Mouse (Mus musculus): ENCODE measurements around the gene Sorl1. TPM values are rescaled to one million over a fixed set of nuclear protein-coding genes. Genes with fewer than 3 reads are reported as not detected.

Gene Sorl1
- total and polyA plus RNA-seq, 2 experiments from 2014 or later: 5.6 to 17.9 TPM

DNA sequence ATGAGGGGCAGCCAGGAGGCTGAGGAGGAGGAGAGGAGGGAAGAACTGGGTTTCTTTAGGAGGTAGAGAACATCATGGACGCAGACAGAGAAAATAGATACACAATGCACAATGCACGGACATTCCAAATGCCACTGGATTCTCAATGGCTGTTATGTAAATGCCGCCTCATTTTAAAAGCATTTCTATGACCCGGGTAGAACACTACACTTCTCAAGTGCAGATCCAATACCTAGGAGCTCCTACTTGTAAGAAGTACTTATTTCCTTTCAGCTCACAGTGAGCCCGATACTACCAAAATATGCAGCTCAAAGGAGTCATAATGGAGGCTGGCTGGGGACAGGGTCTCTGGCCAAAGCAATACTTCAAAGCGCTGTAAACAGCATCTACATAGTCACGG is 12.8 kb downstream of the Sorl1 start:
- WGBS: 83% methylated on average over 7 of the region's 7 CpGs

DNA sequence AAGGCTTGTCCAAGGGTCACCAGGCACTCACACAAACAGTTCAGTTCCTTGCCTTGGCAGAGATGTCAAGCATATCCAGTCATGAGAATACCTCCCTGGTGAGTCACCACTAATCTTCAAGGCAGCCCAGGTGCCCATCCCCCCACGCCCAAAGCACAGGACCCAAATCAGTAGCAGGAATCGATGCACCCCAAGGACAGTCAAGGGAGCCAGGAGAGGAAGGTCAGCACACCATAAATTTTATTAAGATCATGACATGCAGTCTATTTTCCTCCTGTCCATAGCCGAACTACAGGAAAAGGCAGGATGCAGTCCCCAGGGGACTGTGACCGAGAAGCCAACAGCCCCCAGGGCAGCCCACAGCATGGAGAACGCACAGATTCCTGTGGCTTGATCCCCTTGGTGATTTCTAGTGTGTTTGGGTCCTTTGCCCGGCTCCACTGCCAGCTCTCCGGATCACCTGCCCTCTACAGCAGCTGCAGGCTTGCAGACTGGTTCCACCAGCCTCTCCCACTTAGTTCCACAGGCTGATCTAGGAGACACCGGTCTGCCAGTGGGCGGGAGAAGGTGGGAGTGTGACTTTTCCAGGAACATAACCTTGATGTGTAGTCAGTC is 14.2 kb downstream of the Sorl1 start:
- H3K27me3 ChIP-seq (ENCODE audit: insufficient read depth, low read length): no peaks in the 10 kb centered on the region
- no peak for ATAC-seq
- no peaks in the 10 kb centered on the region for H3K4me1 ChIP-seq (ENCODE audit: insufficient read depth)
- no peaks in the 10 kb centered on the region for H3K36me3 ChIP-seq (ENCODE audit: insufficient read depth)
- H3K4me3 ChIP-seq (ENCODE audit: low read depth, low read length): no peak overlapping the region
- H3K9me3 ChIP-seq (ENCODE audit: low read length): no peaks in the 10 kb centered on the region
- no peak overlapping the region for H3K4me2 ChIP-seq (ENCODE audit: low read depth)
- no peak overlapping the region for H3K9ac ChIP-seq
- H3K27ac ChIP-seq (ENCODE audit: low read depth, low read length): no peak overlapping the region
- no peak for TF ChIP-seq CTCF (IDR thresholded peaks at IDR 0.05; ENCODE audit: low read depth)
- DNase-seq: no peak
- 68% methylated on average over 9 of the region's 9 CpGs for WGBS

More for the DNA sequence above, 12.8 kb downstream of the Sorl1 start:
- Histone ChIP-seq H3K4me3 (ENCODE audit: low read depth, low read length) (no peak overlapping the region), H3K36me3 (ENCODE audit: insufficient read depth) (no peaks in the 10 kb centered on the region), H3K4me2 (ENCODE audit: low read depth) (no peak overlapping the region), H3K27ac (ENCODE audit: low read depth, low read length) (no peak overlapping the region), H3K9ac (no peak overlapping the region), H3K27me3 (ENCODE audit: insufficient read depth, low read length) (no peaks in the 10 kb centered on the region), H3K4me1 (ENCODE audit: insufficient read depth) (no peaks in the 10 kb centered on the region), H3K9me3 (ENCODE audit: low read length) (no peaks in the 10 kb centered on the region)
- ATAC-seq (no peak), DNase-seq (no peak)
- no peak for TF ChIP-seq CTCF (IDR thresholded peaks at IDR 0.05; ENCODE audit: low read depth)

- TF ChIP-seq CTCF (IDR thresholded peaks at IDR 0.05; ENCODE audit: low read depth): no peak
- Histone ChIP-seq H3K36me3 (ENCODE audit: insufficient read depth) (no peaks in the 10 kb centered on the region), H3K27me3 (ENCODE audit: insufficient read depth, low read length) (no peaks in the 10 kb centered on the region), H3K4me1 (ENCODE audit: insufficient read depth) (no peaks in the 10 kb centered on the region), H3K27ac (ENCODE audit: low read depth, low read length) (no peak overlapping the region), H3K4me3 (ENCODE audit: low read depth, low read length) (no peak overlapping the region), H3K9ac (no peak overlapping the region), H3K4me2 (ENCODE audit: low read depth) (no peak overlapping the region), H3K9me3 (ENCODE audit: low read length) (no peaks in the 10 kb centered on the region)
- no peak for ATAC-seq
- no peak for DNase-seq
- 72% methylated on average over 5 of the region's 5 CpGs for WGBS
Observed at GRCm38 (mm10) chr9:42109131-42109530, 15.0 kb downstream of the Sorl1 start.

DNA sequence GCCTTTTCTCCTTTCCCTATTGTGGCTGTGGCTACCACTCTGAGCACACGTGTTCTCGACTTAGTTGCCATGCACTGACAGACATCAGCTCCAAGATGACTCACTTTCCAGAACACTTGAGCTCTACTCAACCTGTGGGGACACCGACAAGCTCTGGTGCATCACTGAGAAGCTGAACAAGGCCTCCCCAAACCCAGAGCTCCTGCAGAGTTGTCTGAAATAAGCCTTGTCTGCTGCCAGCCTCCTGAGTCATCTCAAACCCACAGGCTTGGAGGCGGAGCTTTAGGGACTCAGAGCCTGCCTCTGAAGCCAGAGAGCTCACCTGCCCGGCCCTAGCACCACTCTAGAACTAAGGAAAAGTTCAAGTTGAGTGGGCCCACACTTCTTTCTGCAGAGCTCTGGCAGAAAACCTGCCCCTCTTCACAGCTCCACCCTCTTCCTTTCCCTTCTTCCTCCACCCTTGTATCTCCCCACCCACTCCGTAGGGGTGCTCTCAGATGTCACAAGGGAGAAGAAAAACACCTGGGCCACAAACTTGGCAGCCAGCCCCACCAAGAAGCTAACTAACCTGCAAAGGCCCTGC is 15.6 kb downstream of the Sorl1 start:
- H3K9me3 ChIP-seq (ENCODE audit: low read length): no peaks in the 10 kb centered on the region
- H3K4me1 ChIP-seq (ENCODE audit: insufficient read depth): no peaks in the 10 kb centered on the region
- TF ChIP-seq CTCF (IDR thresholded peaks at IDR 0.05; ENCODE audit: low read depth): no peak
- H3K27ac ChIP-seq (ENCODE audit: low read depth, low read length): no peak overlapping the region
- no peak overlapping the region for H3K4me3 ChIP-seq (ENCODE audit: low read depth, low read length)
- H3K9ac ChIP-seq: no peak overlapping the region
- no peaks in the 10 kb centered on the region for H3K27me3 ChIP-seq (ENCODE audit: insufficient read depth, low read length)
- WGBS: 60% methylated on average over 6 of the region's 6 CpGs
- ATAC-seq (no peak), DNase-seq (no peak)
- H3K36me3 ChIP-seq (ENCODE audit: insufficient read depth): 0 out of 2 replicates have a peak, but pooled peaks cover 2% of the 10 kb centered on the region
- H3K4me2 ChIP-seq (ENCODE audit: low read depth): no peak overlapping the region

GRCm38 (mm10) chr9:42107062-42107461 is 17.0 kb downstream of the Sorl1 start:
- no peak overlapping the region for H3K9ac ChIP-seq
- 87% methylated on average over 10 of the region's 10 CpGs for WGBS
- no peak for DNase-seq

GRCm38 (mm10) chr9:42106305-42106704 is 17.8 kb downstream of the Sorl1 start:
- Histone ChIP-seq H3K4me1 (ENCODE audit: insufficient read depth) (no peaks in the 10 kb centered on the region), H3K9me3 (ENCODE audit: low read length) (no peaks in the 10 kb centered on the region), H3K4me3 (ENCODE audit: low read depth, low read length) (no peak overlapping the region), H3K9ac (no peak overlapping the region), H3K27ac (ENCODE audit: low read depth, low read length) (no peak overlapping the region), H3K36me3 (ENCODE audit: insufficient read depth) (0 out of 2 replicates have a peak, but pooled peaks cover 5% of the 10 kb centered on the region), H3K4me2 (ENCODE audit: low read depth) (no peak overlapping the region), H3K27me3 (ENCODE audit: insufficient read depth, low read length) (no peaks in the 10 kb centered on the region)
- ATAC-seq: no peak
- TF ChIP-seq CTCF (IDR thresholded peaks at IDR 0.05; ENCODE audit: low read depth): no peak
- no peak for DNase-seq
- 90% methylated on average over 7 of the region's 7 CpGs for WGBS

More at GRCm38 (mm10) chr9:42107062-42107461, 17.0 kb downstream of the Sorl1 start:
- Histone ChIP-seq H3K4me2 (ENCODE audit: low read depth) (no peak overlapping the region), H3K36me3 (ENCODE audit: insufficient read depth) (0 out of 2 replicates have a peak, but pooled peaks cover 5% of the 10 kb centered on the region), H3K4me1 (ENCODE audit: insufficient read depth) (no peaks in the 10 kb centered on the region), H3K27me3 (ENCODE audit: insufficient read depth, low read length) (no peaks in the 10 kb centered on the region), H3K4me3 (ENCODE audit: low read depth, low read length) (no peak overlapping the region), H3K27ac (ENCODE audit: low read depth, low read length) (no peak overlapping the region), H3K9me3 (ENCODE audit: low read length) (no peaks in the 10 kb centered on the region)
- ATAC-seq: no peak
- no peak for TF ChIP-seq CTCF (IDR thresholded peaks at IDR 0.05; ENCODE audit: low read depth)

DNA sequence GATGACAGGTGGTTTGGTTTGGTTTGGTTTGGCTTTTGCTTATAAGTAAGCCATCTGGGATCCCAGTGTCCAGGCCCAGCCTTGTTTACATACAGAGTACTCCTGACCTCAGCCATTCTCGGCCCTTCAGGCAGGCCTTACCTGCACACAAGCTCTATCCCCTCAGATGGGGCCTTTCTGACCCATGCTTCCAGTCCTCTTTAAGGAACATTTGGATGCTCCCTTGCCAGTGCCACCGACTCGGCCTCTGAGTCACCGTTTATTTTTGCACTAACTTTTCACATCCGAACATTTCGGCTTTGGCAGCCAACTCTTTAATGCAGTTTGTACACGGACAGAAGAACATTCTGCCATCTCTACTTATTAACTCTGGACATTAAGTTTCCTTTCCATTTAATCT is 20.6 kb downstream of the Sorl1 start:
- H3K27me3 ChIP-seq (ENCODE audit: insufficient read depth, low read length): no peaks in the 10 kb centered on the region
- H3K36me3 ChIP-seq (ENCODE audit: insufficient read depth): 0 out of 2 replicates have a peak, but pooled peaks cover 8% of the 10 kb centered on the region
- H3K4me1 ChIP-seq (ENCODE audit: insufficient read depth): no peaks in the 10 kb centered on the region
- DNase-seq (no peak), ATAC-seq (no peak)
- no peaks in the 10 kb centered on the region for H3K9me3 ChIP-seq (ENCODE audit: low read length)
- no peak overlapping the region for H3K27ac ChIP-seq (ENCODE audit: low read depth, low read length)
- no peak overlapping the region for H3K9ac ChIP-seq
- 93% methylated on average over 7 of the region's 7 CpGs for WGBS
- no peak for TF ChIP-seq CTCF (IDR thresholded peaks at IDR 0.05; ENCODE audit: low read depth)
- H3K4me3 ChIP-seq (ENCODE audit: low read depth, low read length): no peak overlapping the region
- no peak overlapping the region for H3K4me2 ChIP-seq (ENCODE audit: low read depth)
